ENCODE assay signal across 17 mouse cellular contexts in genomic region chr1:40943165-40943564, GRCm38 (mm10).
DNase-seq lines count a peak whose midpoint lies in the region; ATAC-seq and TF ChIP-seq lines count a peak whose summit lies in the region.
"Had no signal": no experiment of that assay in that cellular context is flagged by ENCODE, and none has a peak within 500 bp of the region (broad histone marks: within the 10 kb centered on the region; RNA-seq: fewer than 3 reads in every experiment).

No protein-coding gene starts in this region.

- no peak for ATAC-seq in forebrain, embryonic 12.5 days (ENCODE audit: low FRiP score)
- ATAC-seq in forebrain, postnatal 0 days = no peak
- ATAC-seq in midbrain, embryonic 12.5 days (ENCODE audit: low FRiP score, low read depth) = no peak
- ATAC-seq in midbrain, postnatal 0 days (ENCODE audit: low FRiP score) = no peak
- 0 out of 2 replicates have a peak, but pooled peaks have one; percentile 20 for ATAC-seq in hindbrain, embryonic 16.5 days
- ATAC-seq: intestine, embryonic 16.5 days had no signal

- no peak for DNase-seq in forebrain, postnatal 0 days
- peak; percentile 22 for DNase-seq in heart, adult 11 months
- DNase-seq in heart, adult 18-20 months = no peak
- no peak for DNase-seq in midbrain, postnatal 0 days (ENCODE audit: low spot score)
- no peak for DNase-seq in ovary, adult 18-20 months (ENCODE audit: low spot score)
- DNase-seq: adrenal gland, postnatal 10 days; cerebellum, adult 11-12 months; cerebellum, adult 9-10 months; cerebellum, postnatal 25 days; heart, postnatal 36 days; kidney, adult 2 months had no signal

- no peak for TF ChIP-seq CTCF in forebrain, postnatal 0 days (IDR thresholded peaks at IDR 0.05; ENCODE audit: low read depth)
- no peak for TF ChIP-seq CTCF in midbrain, postnatal 0 days (IDR thresholded peaks at IDR 0.05)

- no peak overlapping the region for H3K4me2 ChIP-seq in forebrain, embryonic 12.5 days
- no peak overlapping the region for H3K4me2 ChIP-seq in forebrain, postnatal 0 days (ENCODE audit: low read depth)
- no peak overlapping the region for H3K4me2 ChIP-seq in midbrain, embryonic 12.5 days (replicated peaks)
- no peak overlapping the region for H3K4me2 ChIP-seq in midbrain, postnatal 0 days (ENCODE audit: low read depth, low read length, poor library complexity, severe bottlenecking)
- peak overlapping the region; percentile 9; the same call in 1 of the 2 replicates for H3K4me2 ChIP-seq in hindbrain, embryonic 16.5 days (ENCODE audit: low read length)
- H3K4me2 ChIP-seq: embryonic facial prominence, embryonic 12.5 days; heart, embryonic 12.5 days had no signal

- no peak overlapping the region for H3K9ac ChIP-seq in forebrain, embryonic 12.5 days
- H3K9ac ChIP-seq in forebrain, postnatal 0 days = no peak overlapping the region
- H3K9ac ChIP-seq in midbrain, embryonic 12.5 days (replicated peaks) = no peak overlapping the region
- H3K9ac ChIP-seq in midbrain, postnatal 0 days (replicated peaks; ENCODE audit: low read length, poor library complexity, severe bottlenecking) = no peak overlapping the region
- no peak overlapping the region for H3K9ac ChIP-seq in hindbrain, embryonic 16.5 days (ENCODE audit: low read depth, low read length)
- H3K9ac ChIP-seq: embryonic facial prominence, embryonic 12.5 days; heart, embryonic 12.5 days had no signal

- WGBS in forebrain, embryonic 12.5 days = 26% methylated on average over 7 of the region's 7 CpGs
- WGBS in forebrain, postnatal 0 days = 21% methylated on average over 7 of the region's 7 CpGs
- WGBS in midbrain, embryonic 12.5 days = 59% methylated on average over 7 of the region's 7 CpGs
- WGBS in midbrain, postnatal 0 days = 42% methylated on average over 7 of the region's 7 CpGs
- 50% methylated on average over 7 of the region's 7 CpGs for WGBS in hindbrain, embryonic 16.5 days

- H3K9me3 ChIP-seq in forebrain, embryonic 12.5 days = no peaks in the 10 kb centered on the region
- H3K9me3 ChIP-seq in forebrain, postnatal 0 days (ENCODE audit: low read length) = no peaks in the 10 kb centered on the region
- H3K9me3 ChIP-seq in midbrain, embryonic 12.5 days = no peaks in the 10 kb centered on the region
- no peaks in the 10 kb centered on the region for H3K9me3 ChIP-seq in midbrain, postnatal 0 days (ENCODE audit: low read length)
- H3K9me3 ChIP-seq in hindbrain, embryonic 16.5 days (ENCODE audit: control insufficient read depth, low read length) = no peaks in the 10 kb centered on the region
- H3K9me3 ChIP-seq: embryonic facial prominence, embryonic 12.5 days; heart, embryonic 12.5 days had no signal

- 0 out of 2 replicates have a peak overlapping the region, but pooled peaks have one; percentile 8 for H3K27ac ChIP-seq in forebrain, embryonic 12.5 days
- H3K27ac ChIP-seq in forebrain, postnatal 0 days (ENCODE audit: low read depth, low read length) = no peak overlapping the region
- H3K27ac ChIP-seq in midbrain, embryonic 12.5 days (replicated peaks) = peak overlapping the region; percentile 52; the same call in 1 of the 2 replicates
- no peak overlapping the region for H3K27ac ChIP-seq in midbrain, postnatal 0 days (ENCODE audit: low read depth, low read length)
- no peak overlapping the region for H3K27ac ChIP-seq in hindbrain, embryonic 16.5 days (ENCODE audit: low read depth, low read length)
- H3K27ac ChIP-seq: embryonic facial prominence, embryonic 12.5 days had no signal

- peaks cover 3% of the 10 kb centered on the region; the same call in 1 of the 2 replicates for H3K4me1 ChIP-seq in forebrain, embryonic 12.5 days
- H3K4me1 ChIP-seq in forebrain, postnatal 0 days (ENCODE audit: insufficient read depth) = no peaks in the 10 kb centered on the region
- peaks cover 4% of the 10 kb centered on the region; the same call in 1 of the 2 replicates for H3K4me1 ChIP-seq in midbrain, embryonic 12.5 days
- no peaks in the 10 kb centered on the region for H3K4me1 ChIP-seq in midbrain, postnatal 0 days (ENCODE audit: insufficient read depth, low read length)
- H3K4me1 ChIP-seq in hindbrain, embryonic 16.5 days (ENCODE audit: control insufficient read depth, insufficient read depth, low read depth, low read length) = 0 out of 2 replicates have a peak, but pooled peaks cover 2% of the 10 kb centered on the region
- H3K4me1 ChIP-seq: embryonic facial prominence, embryonic 12.5 days; heart, embryonic 12.5 days had no signal

- no peaks in the 10 kb centered on the region for H3K27me3 ChIP-seq in forebrain, embryonic 12.5 days
- no peaks in the 10 kb centered on the region for H3K27me3 ChIP-seq in forebrain, postnatal 0 days (ENCODE audit: insufficient read depth, low read length)
- no peaks in the 10 kb centered on the region for H3K27me3 ChIP-seq in midbrain, embryonic 12.5 days
- H3K27me3 ChIP-seq in midbrain, postnatal 0 days (ENCODE audit: insufficient read depth, low read length) = no peaks in the 10 kb centered on the region
- H3K27me3 ChIP-seq in hindbrain, embryonic 16.5 days (replicated peaks; ENCODE audit: control insufficient read depth, insufficient read depth, low read length) = no peaks in the 10 kb centered on the region
- H3K27me3 ChIP-seq: embryonic facial prominence, embryonic 12.5 days; heart, embryonic 12.5 days had no signal

- H3K4me3 ChIP-seq in forebrain, embryonic 12.5 days (replicated peaks) = no peak overlapping the region
- no peak overlapping the region for H3K4me3 ChIP-seq in forebrain, postnatal 0 days (ENCODE audit: low read depth, low read length)
- no peak overlapping the region for H3K4me3 ChIP-seq in midbrain, embryonic 12.5 days
- H3K4me3 ChIP-seq in midbrain, postnatal 0 days (ENCODE audit: low read depth, low read length) = no peak overlapping the region
- H3K4me3 ChIP-seq in hindbrain, embryonic 16.5 days (ENCODE audit: low read length) = no peak overlapping the region
- H3K4me3 ChIP-seq: embryonic facial prominence, embryonic 12.5 days; heart, embryonic 12.5 days had no signal

- H3K36me3 ChIP-seq in forebrain, embryonic 12.5 days (replicated peaks) = no peaks in the 10 kb centered on the region
- no peaks in the 10 kb centered on the region for H3K36me3 ChIP-seq in forebrain, postnatal 0 days (ENCODE audit: insufficient read depth)
- no peaks in the 10 kb centered on the region for H3K36me3 ChIP-seq in midbrain, embryonic 12.5 days
- H3K36me3 ChIP-seq in midbrain, postnatal 0 days (ENCODE audit: insufficient read depth, low read length) = no peaks in the 10 kb centered on the region
- H3K36me3 ChIP-seq in hindbrain, embryonic 16.5 days (ENCODE audit: control insufficient read depth, insufficient read depth, low read length) = no peaks in the 10 kb centered on the region
- H3K36me3 ChIP-seq: embryonic facial prominence, embryonic 12.5 days; heart, embryonic 12.5 days had no signal

Comparison
In these comparisons a context has a peak if more than half of its experiments do, and no peak if none do; other contexts are left out.
1. H3K27ac ChIP-seq: peak in forebrain, embryonic 12.5 days (single experiment) and midbrain, embryonic 12.5 days (single experiment); none in forebrain, postnatal 0 days (single experiment), midbrain, postnatal 0 days (single experiment) and hindbrain, embryonic 16.5 days (single experiment).